Mouse (Mus musculus): ENCODE measurements around the gene Dlk1. TPM values are rescaled to one million over a fixed set of nuclear protein-coding genes. Genes with fewer than 3 reads are reported as not detected.

Gene Dlk1
- total and polyA plus RNA-seq, 2 experiments, result 0.05 TPM; not detected in 1

GRCm38 (mm10) chr12:109495016-109495644 lies 42.5 kb downstream of the Dlk1 start:
- H3K27ac ChIP-seq (replicated peaks; ENCODE audit: insufficient read depth, low read depth, low read length), result no peak overlapping the region
- no peak for DNase-seq (ENCODE audit: extremely low read depth, low read depth, low spot score)
- no peaks in the 10 kb centered on the region for H3K4me1 ChIP-seq (ENCODE audit: control insufficient read depth, insufficient read depth, low read length)
- H3K4me3 ChIP-seq (ENCODE audit: insufficient read depth, low read depth, low read length), result no peak overlapping the region
- WGBS, result 72% methylated on average over 20 of the region's 20 CpGs
- no peaks in the 10 kb centered on the region for H3K79me2 ChIP-seq (ENCODE audit: control insufficient read depth, insufficient read depth, low read length)
- no peak for TF ChIP-seq CTCF (IDR thresholded peaks at IDR 0.05; ENCODE audit: low read depth, low read length)
- TF ChIP-seq POLR2A (IDR thresholded peaks at IDR 0.05; ENCODE audit: extremely low read depth, insufficient read depth, low read length), result no peak
- H3K9ac ChIP-seq (ENCODE audit: low read depth, low read length), result no peak overlapping the region
- no peaks in the 10 kb centered on the region for H3K27me3 ChIP-seq (ENCODE audit: control insufficient read depth, insufficient read depth, low read length)
- no peaks in the 10 kb centered on the region for H3K36me3 ChIP-seq (ENCODE audit: control insufficient read depth, insufficient read depth, low read length)

GRCm38 (mm10) chr12:109496397-109496796 lies 43.8 kb downstream of the Dlk1 start:
- H3K27ac ChIP-seq (replicated peaks; ENCODE audit: insufficient read depth, low read depth, low read length), result no peak overlapping the region
- 86% methylated on average over 6 of the region's 6 CpGs for WGBS
- no peaks in the 10 kb centered on the region for H3K79me2 ChIP-seq (ENCODE audit: control insufficient read depth, insufficient read depth, low read length)
- H3K36me3 ChIP-seq (ENCODE audit: control insufficient read depth, insufficient read depth, low read length), result no peaks in the 10 kb centered on the region
- no peak for DNase-seq (ENCODE audit: extremely low read depth, low read depth, low spot score)
- TF ChIP-seq POLR2A (IDR thresholded peaks at IDR 0.05; ENCODE audit: extremely low read depth, insufficient read depth, low read length), result no peak
- no peak for TF ChIP-seq CTCF (IDR thresholded peaks at IDR 0.05; ENCODE audit: low read depth, low read length)
- H3K4me1 ChIP-seq (ENCODE audit: control insufficient read depth, insufficient read depth, low read length), result no peaks in the 10 kb centered on the region
- H3K9ac ChIP-seq (ENCODE audit: low read depth, low read length), result no peak overlapping the region
- H3K27me3 ChIP-seq (ENCODE audit: control insufficient read depth, insufficient read depth, low read length), result no peaks in the 10 kb centered on the region
- no peak overlapping the region for H3K4me3 ChIP-seq (ENCODE audit: insufficient read depth, low read depth, low read length)

GRCm38 (mm10) chr12:109500992-109501391 lies 48.4 kb downstream of the Dlk1 start:
- 15% methylated on average over 4 of the region's 4 CpGs for WGBS
- no peak overlapping the region for H3K4me3 ChIP-seq (ENCODE audit: insufficient read depth, low read depth, low read length)

GRCm38 (mm10) chr12:109502360-109503040 lies 49.9 kb downstream of the Dlk1 start:
- H3K4me3 ChIP-seq (ENCODE audit: insufficient read depth, low read depth, low read length), result no peak overlapping the region
- 93% methylated on average over 6 of the region's 6 CpGs for WGBS
- H3K4me1 ChIP-seq (ENCODE audit: control insufficient read depth, insufficient read depth, low read length), result no peaks in the 10 kb centered on the region
- H3K36me3 ChIP-seq (ENCODE audit: control insufficient read depth, insufficient read depth, low read length), result no peaks in the 10 kb centered on the region
- H3K27ac ChIP-seq (replicated peaks; ENCODE audit: insufficient read depth, low read depth, low read length), result no peak overlapping the region
- H3K27me3 ChIP-seq (ENCODE audit: control insufficient read depth, insufficient read depth, low read length), result no peaks in the 10 kb centered on the region
- no peaks in the 10 kb centered on the region for H3K79me2 ChIP-seq (ENCODE audit: control insufficient read depth, insufficient read depth, low read length)
- TF ChIP-seq CTCF (IDR thresholded peaks at IDR 0.05; ENCODE audit: low read depth, low read length), result no peak
- TF ChIP-seq POLR2A (IDR thresholded peaks at IDR 0.05; ENCODE audit: extremely low read depth, insufficient read depth, low read length), result no peak
- no peak for DNase-seq (ENCODE audit: extremely low read depth, low read depth, low spot score)
- no peak overlapping the region for H3K9ac ChIP-seq (ENCODE audit: low read depth, low read length)

More at GRCm38 (mm10) chr12:109500992-109501391, 48.4 kb downstream of the Dlk1 start:
- Histone ChIP-seq H3K27me3 (ENCODE audit: control insufficient read depth, insufficient read depth, low read length) (no peaks in the 10 kb centered on the region), H3K9ac (ENCODE audit: low read depth, low read length) (no peak overlapping the region), H3K36me3 (ENCODE audit: control insufficient read depth, insufficient read depth, low read length) (no peaks in the 10 kb centered on the region), H3K4me1 (ENCODE audit: control insufficient read depth, insufficient read depth, low read length) (no peaks in the 10 kb centered on the region), H3K27ac (replicated peaks; ENCODE audit: insufficient read depth, low read depth, low read length) (no peak overlapping the region), H3K79me2 (ENCODE audit: control insufficient read depth, insufficient read depth, low read length) (no peaks in the 10 kb centered on the region)
- peak; percentile 23 for DNase-seq (ENCODE audit: extremely low read depth, low read depth, low spot score)
- TF ChIP-seq POLR2A (IDR thresholded peaks at IDR 0.05; ENCODE audit: extremely low read depth, insufficient read depth, low read length), result no peak
- no peak for TF ChIP-seq CTCF (IDR thresholded peaks at IDR 0.05; ENCODE audit: low read depth, low read length)

- H3K79me2 ChIP-seq (ENCODE audit: control insufficient read depth, insufficient read depth, low read length), result no peaks in the 10 kb centered on the region
- DNase-seq (ENCODE audit: extremely low read depth, low read depth, low spot score), result no peak
- H3K9ac ChIP-seq (ENCODE audit: low read depth, low read length), result no peak overlapping the region
- 83% methylated on average over 11 of the region's 11 CpGs for WGBS
- TF ChIP-seq CTCF (IDR thresholded peaks at IDR 0.05; ENCODE audit: low read depth, low read length) (no peak), POLR2A (IDR thresholded peaks at IDR 0.05; ENCODE audit: extremely low read depth, insufficient read depth, low read length) (no peak)
- no peak overlapping the region for H3K4me3 ChIP-seq (ENCODE audit: insufficient read depth, low read depth, low read length)
- no peaks in the 10 kb centered on the region for H3K27me3 ChIP-seq (ENCODE audit: control insufficient read depth, insufficient read depth, low read length)
- H3K27ac ChIP-seq (replicated peaks; ENCODE audit: insufficient read depth, low read depth, low read length), result no peak overlapping the region
- H3K36me3 ChIP-seq (ENCODE audit: control insufficient read depth, insufficient read depth, low read length), result no peaks in the 10 kb centered on the region
- peaks cover 4% of the 10 kb centered on the region; the same call in 1 of the 2 replicates for H3K4me1 ChIP-seq (ENCODE audit: control insufficient read depth, insufficient read depth, low read length)
These were observed 55.1 kb downstream of the Dlk1 start for GRCm38 (mm10) chr12:109507693-109508092.

Measured in liver, adult 2 months (tissue).